Mouse (Mus musculus) bone marrow macrophage, adult 2 months (primary cell): ENCODE results near the gene Gm11273. TPM values are rescaled to one million over a fixed set of nuclear protein-coding genes. Genes with fewer than 3 reads are reported as not detected.
A peak's percentile ranks its signal among the peaks of the same experiment; 100 is the strongest.

Experiments
- H3K27ac ChIP-seq: 2 replicates; pipeline ENCODE4 v1.5.1; 2012; ENCODE audit warnings: low read depth, low read length; ENCODE audit not compliant: insufficient read depth
- H3K4me1 ChIP-seq: 2 replicates; pipeline ENCODE4 v1.6.1; 2012; ENCODE audit warnings: low read length; ENCODE audit not compliant: control insufficient read depth, insufficient read depth
- H3K4me3 ChIP-seq: 2 replicates; pipeline ENCODE4 v1.5.1; 2012; ENCODE audit warnings: mild to moderate bottlenecking, low read length, moderate library complexity; ENCODE audit not compliant: insufficient read depth
- CTCF ChIP-seq: IDR thresholded peaks from 2 replicates; pipeline ENCODE4 v1.5.1; 2012; ENCODE audit warnings: low read depth, mild to moderate bottlenecking, low read length, moderate library complexity
- POLR2A ChIP-seq: IDR thresholded peaks from 2 replicates; pipeline ENCODE4 v1.6.1; 2012; ENCODE audit warnings: mild to moderate bottlenecking, low read depth, low read length, borderline replicate concordance
- polyA plus RNA-seq: library from polyadenylated mRNA; stranded (reverse); fragments of >200 nt; gene quantifications from 2 replicates; pipeline ENCODE4 v1.2.4, GENCODE M21; 2012; ENCODE audit not compliant: missing spikeins, insufficient read depth, insufficient read length

Gm11273 gene
- polyA plus RNA-seq, 1 experiment: 5.1 TPM

- Histone ChIP-seq H3K4me1 (peaks cover 7% of the 10 kb centered on the region; the same call in 1 of the 2 replicates), H3K27ac (peak overlapping the region; percentile 55), H3K4me3 (peak overlapping the region; percentile 67)
- no peak for TF ChIP-seq CTCF
- no peak for TF ChIP-seq POLR2A
Observed at GRCm38 (mm10) chr13:21453042-21453441, 48.2 kb downstream of the Gm11273 start.

Other genes with a start within 250 kb of the Gm11273 start
- not detected in 2 replicates for gene Gpx5, start 208.7 kb downstream of the Gm11273 start, polyA plus RNA-seq
- gene Gpx6, start 189.3 kb downstream of the Gm11273 start, polyA plus RNA-seq: not detected in 2 replicates
- gene Olfr1367, start 154.5 kb downstream of the Gm11273 start, polyA plus RNA-seq: not detected in 2 replicates
- 5.7 and 7.1 TPM in 2 replicates for gene Zscan12, start 138.6 kb downstream of the Gm11273 start, polyA plus RNA-seq
- gene Zkscan3, start 98.7 kb downstream of the Gm11273 start, polyA plus RNA-seq: 54.9 and 59.3 TPM in 2 replicates
- 0.17 and 0.65 TPM in 2 replicates for gene Pgbd1, start 60.4 kb downstream of the Gm11273 start, polyA plus RNA-seq
- 44.4 and 50.9 TPM in 2 replicates for gene Zscan26, start 47.7 kb downstream of the Gm11273 start, polyA plus RNA-seq
- 0.92 and 1.3 TPM in 2 replicates for gene Nkapl, start 32.9 kb downstream of the Gm11273 start, polyA plus RNA-seq
- gene Zkscan4, start 22.5 kb downstream of the Gm11273 start, polyA plus RNA-seq: 1.5 and 2.6 TPM in 2 replicates
- not detected in 2 replicates for gene Gm10065, start 22.0 kb downstream of the Gm11273 start, polyA plus RNA-seq
- 0.34 TPM in 1 of 2 replicates, not detected in the other for gene AK157302, start 6.2 kb downstream of the Gm11273 start, polyA plus RNA-seq
- 5.6 and 5.8 TPM in 2 replicates for gene Zkscan8, start 29.7 kb upstream of the Gm11273 start, polyA plus RNA-seq
- gene Olfr1366, start 41.4 kb upstream of the Gm11273 start, polyA plus RNA-seq: not detected in 2 replicates
- gene Olfr1535, start 58.5 kb upstream of the Gm11273 start, polyA plus RNA-seq: not detected in 2 replicates
- not detected in 2 replicates for gene Olfr1364, start 80.3 kb upstream of the Gm11273 start, polyA plus RNA-seq
- gene Olfr1362, start 112.6 kb upstream of the Gm11273 start, polyA plus RNA-seq: not detected in 2 replicates
- gene Olfr11, start 141.1 kb upstream of the Gm11273 start, polyA plus RNA-seq: not detected in 2 replicates
- 0.48 TPM in 1 of 2 replicates, not detected in the other for gene Olfr1361, start 162.0 kb upstream of the Gm11273 start, polyA plus RNA-seq
- not detected in 2 replicates for gene Olfr1360, start 176.0 kb upstream of the Gm11273 start, polyA plus RNA-seq
- gene Olfr1359, start 196.7 kb upstream of the Gm11273 start, polyA plus RNA-seq: not detected in 2 replicates
- not detected in 2 replicates for gene Hist1h2bl, start 214.7 kb upstream of the Gm11273 start, polyA plus RNA-seq
- 4.0 TPM in 1 of 2 replicates, not detected in the other for gene Hist1h2ai, start 215.0 kb upstream of the Gm11273 start, polyA plus RNA-seq
- gene Hist1h3h, start 216.2 kb upstream of the Gm11273 start, polyA plus RNA-seq: 6.9 TPM in 1 of 2 replicates, not detected in the other
- 2.1 TPM in 1 of 2 replicates, not detected in the other for gene Hist1h2bm, start 220.6 kb upstream of the Gm11273 start, polyA plus RNA-seq
- 1.8 and 2.7 TPM in 2 replicates for gene Hist1h4j, start 233.6 kb upstream of the Gm11273 start, polyA plus RNA-seq
- 3.6 and 8.9 TPM in 2 replicates for gene Hist1h4k, start 249.1 kb upstream of the Gm11273 start, polyA plus RNA-seq